Mouse (Mus musculus) forelimb bud, embryonic 11.5 days (tissue): ENCODE data around the gene Lrrc31.
A peak's percentile ranks its signal among the peaks of the same experiment; 100 is the strongest.
"Not testable (repeated sequence)": the region's sequence is repeated elsewhere in the genome, so short reads cannot be mapped to it uniquely, and the experiment has no call there.

Experiments used
- DNase-seq: peaks from one replicate; pipeline ENCODE4 v3.0.0-alpha.2; 2012; ENCODE audit warnings: low read depth, low spot score

Lrrc31 gene

GRCm38 (mm10) chr3:30699711-30700505, at the start of gene Lrrc31:
Gene Lrrc31, minus strand, starts transcription at chr3:30699843.
- DNase-seq, result not testable (repeated sequence)

GRCm38 (mm10) chr3:30748316-30748715, 48.7 kb upstream of the Lrrc31 start:
- DNase-seq, result no peak

- no peak for DNase-seq
These were observed 46.4 kb upstream of the Lrrc31 start, which contains the start of gene Samd7 for GRCm38 (mm10) chr3:30746006-30746405. Gene Samd7, plus strand, starts transcription at chr3:30746293.

- no peak for DNase-seq
These were observed 43.2 kb upstream of the Lrrc31 start for GRCm38 (mm10) chr3:30742891-30743290.

GRCm38 (mm10) chr3:30741306-30741705, 41.7 kb upstream of the Lrrc31 start:
- DNase-seq, result no peak

GRCm38 (mm10) chr3:30736809-30737208, 37.2 kb upstream of the Lrrc31 start:
- DNase-seq, result peak; percentile 16

GRCm38 (mm10) chr3:30729046-30729445, 29.4 kb upstream of the Lrrc31 start:
- no peak for DNase-seq

- DNase-seq, result no peak
These were observed 27.6 kb upstream of the Lrrc31 start for GRCm38 (mm10) chr3:30727209-30727608.

- DNase-seq, result no peak
These were observed 25.9 kb upstream of the Lrrc31 start for GRCm38 (mm10) chr3:30725514-30725913.

- DNase-seq, result no peak
These were observed 25.3 kb upstream of the Lrrc31 start for GRCm38 (mm10) chr3:30724848-30725465.

- no peak for DNase-seq
These were observed 24.6 kb upstream of the Lrrc31 start for GRCm38 (mm10) chr3:30724105-30724824.

- DNase-seq, result no peak
These were observed 23.5 kb upstream of the Lrrc31 start for GRCm38 (mm10) chr3:30723179-30723578.

GRCm38 (mm10) chr3:30722461-30722860, 22.8 kb upstream of the Lrrc31 start:
- no peak for DNase-seq

- DNase-seq, result no peak
These were observed 22.4 kb upstream of the Lrrc31 start for GRCm38 (mm10) chr3:30722036-30722435.

- DNase-seq, result no peak
These were observed 19.0 kb upstream of the Lrrc31 start for GRCm38 (mm10) chr3:30718649-30719048.

GRCm38 (mm10) chr3:30713334-30713733, 13.7 kb upstream of the Lrrc31 start:
- DNase-seq, result no peak

GRCm38 (mm10) chr3:30710191-30710590, 10.5 kb upstream of the Lrrc31 start:
- no peak for DNase-seq

GRCm38 (mm10) chr3:30706614-30707276, 7.1 kb upstream of the Lrrc31 start:
- DNase-seq, result no peak

GRCm38 (mm10) chr3:30705977-30706376, 6.3 kb upstream of the Lrrc31 start:
- no peak for DNase-seq

GRCm38 (mm10) chr3:30697891-30698290, 1.8 kb downstream of the Lrrc31 start:
- DNase-seq, result no peak

- DNase-seq, result peak; percentile 76
These were observed 3.3 kb downstream of the Lrrc31 start for GRCm38 (mm10) chr3:30696346-30696745.

GRCm38 (mm10) chr3:30695661-30696060, 4.0 kb downstream of the Lrrc31 start:
- no peak for DNase-seq
